Comparison of ENCODE assay signal across 13 mouse cellular contexts in the genomic region with DNA sequence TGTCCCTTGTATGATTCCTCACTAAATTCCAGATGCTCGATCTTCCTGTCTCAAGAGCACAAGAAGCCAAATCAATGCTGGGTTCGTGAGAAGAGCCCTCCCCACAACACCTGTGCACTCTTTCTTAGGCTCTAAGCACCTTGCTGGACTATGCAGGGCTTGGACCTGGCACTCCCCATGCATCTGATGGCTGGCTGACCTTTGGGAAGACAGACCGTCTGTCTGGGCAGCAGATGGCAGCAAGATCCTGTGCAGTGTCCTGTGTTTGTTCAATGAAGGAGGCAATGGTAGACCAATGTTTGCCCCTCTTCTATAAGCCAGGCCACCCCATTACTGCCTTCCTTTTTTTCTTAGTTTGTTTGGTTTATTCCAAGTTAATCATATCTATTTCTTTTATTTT. TPM values are rescaled to one million over a fixed set of nuclear protein-coding genes. Genes with fewer than 3 reads are reported as not detected.
DNase-seq lines count a peak whose midpoint lies in the region; ATAC-seq and TF ChIP-seq lines count a peak whose summit lies in the region.
"Had no signal": no experiment of that assay in that cellular context is flagged by ENCODE, and none has a peak within 500 bp of the region (broad histone marks: within the 10 kb centered on the region; RNA-seq: fewer than 3 reads in every experiment).

No protein-coding gene starts in this region.

- TF ChIP-seq POLR2A in bone marrow macrophage, adult 2 months (IDR thresholded peaks at IDR 0.05; ENCODE audit: borderline replicate concordance, low read depth, low read length), result no peak

- H3K36me3 ChIP-seq in liver, postnatal 0 days (replicated peaks; ENCODE audit: insufficient read depth, low read length), result no peaks in the 10 kb centered on the region
- no peaks in the 10 kb centered on the region for H3K36me3 ChIP-seq in liver, embryonic 11.5 days (ENCODE audit: control insufficient read depth, insufficient read depth, low read length)
- H3K36me3 ChIP-seq in hindbrain, embryonic 16.5 days (ENCODE audit: control insufficient read depth, insufficient read depth, low read length), result no peaks in the 10 kb centered on the region
- H3K36me3 ChIP-seq: forebrain, embryonic 15.5 days; lung, embryonic 15.5 days had no signal

- WGBS in liver, postnatal 0 days (ENCODE audit: insufficient replicate concordance), result 58% methylated on average over 3 of the region's 3 CpGs
- 68% methylated on average over 3 of the region's 3 CpGs for WGBS in liver, embryonic 11.5 days
- WGBS in hindbrain, embryonic 16.5 days, result 63% methylated on average over 3 of the region's 3 CpGs

- no peak for ATAC-seq in liver, postnatal 0 days
- no peak for ATAC-seq in liver, embryonic 11.5 days (replicated peaks; ENCODE audit: low FRiP score)
- peak; percentile 21; the same call in 1 of the 2 replicates for ATAC-seq in granulocyte monocyte progenitor cell, adult 5-6 weeks (replicated peaks; ENCODE audit: poor library complexity, severe bottlenecking)
- no peak for ATAC-seq in hindbrain, embryonic 16.5 days
- ATAC-seq: forebrain, embryonic 15.5 days; Patski had no signal

- H3K4me3 ChIP-seq in gastrocnemius, adult 2 months, result no peak overlapping the region
- no peak overlapping the region for H3K4me3 ChIP-seq in liver, postnatal 0 days (ENCODE audit: low read depth, low read length)
- H3K4me3 ChIP-seq in liver, embryonic 11.5 days (ENCODE audit: low read depth, low read length), result no peak overlapping the region
- H3K4me3 ChIP-seq in bone marrow macrophage, adult 2 months (ENCODE audit: insufficient read depth, low read length), result no peak overlapping the region
- H3K4me3 ChIP-seq in hindbrain, embryonic 16.5 days (ENCODE audit: low read length), result no peak overlapping the region
- H3K4me3 ChIP-seq: forebrain, embryonic 15.5 days; lung, embryonic 15.5 days had no signal

- H3K4me1 ChIP-seq in liver, postnatal 0 days (ENCODE audit: insufficient read depth), result peaks cover 2% of the 10 kb centered on the region; the same call in 1 of the 2 replicates
- H3K4me1 ChIP-seq in liver, embryonic 11.5 days (replicated peaks; ENCODE audit: control insufficient read depth, insufficient read depth, low read length), result no peaks in the 10 kb centered on the region
- peaks cover 11% of the 10 kb centered on the region for H3K4me1 ChIP-seq in bone marrow macrophage, adult 2 months (ENCODE audit: control insufficient read depth, insufficient read depth, low read length)
- H3K4me1 ChIP-seq in hindbrain, embryonic 16.5 days (ENCODE audit: control insufficient read depth, insufficient read depth, low read depth, low read length), result no peaks in the 10 kb centered on the region
- H3K4me1 ChIP-seq: lung, embryonic 15.5 days had no signal

- no peak for TF ChIP-seq EP300 in liver, postnatal 0 days (IDR thresholded peaks at IDR 0.05; ENCODE audit: low read depth)

- no peaks in the 10 kb centered on the region for H3K9me3 ChIP-seq in liver, postnatal 0 days (ENCODE audit: low read length)
- no peaks in the 10 kb centered on the region for H3K9me3 ChIP-seq in liver, embryonic 11.5 days (ENCODE audit: control insufficient read depth, low read length)
- H3K9me3 ChIP-seq in hindbrain, embryonic 16.5 days (ENCODE audit: control insufficient read depth, low read length), result no peaks in the 10 kb centered on the region
- H3K9me3 ChIP-seq: forebrain, embryonic 15.5 days; lung, embryonic 15.5 days had no signal

- H3K9ac ChIP-seq in liver, postnatal 0 days (replicated peaks), result no peak overlapping the region
- no peak overlapping the region for H3K9ac ChIP-seq in liver, embryonic 11.5 days (ENCODE audit: low read depth, low read length)
- no peak overlapping the region for H3K9ac ChIP-seq in hindbrain, embryonic 16.5 days (ENCODE audit: low read depth, low read length)
- H3K9ac ChIP-seq: forebrain, embryonic 15.5 days; lung, embryonic 15.5 days had no signal

- no peak overlapping the region for H3K4me2 ChIP-seq in liver, postnatal 0 days (ENCODE audit: low read depth, low read length)
- H3K4me2 ChIP-seq in liver, embryonic 11.5 days, result no peak overlapping the region
- no peak overlapping the region for H3K4me2 ChIP-seq in hindbrain, embryonic 16.5 days (ENCODE audit: low read length)
- H3K4me2 ChIP-seq: forebrain, embryonic 15.5 days; lung, embryonic 15.5 days had no signal

- TF ChIP-seq CTCF in gastrocnemius, adult 2 months (IDR thresholded peaks at IDR 0.05), result peak; percentile 8; the same call in 1 of the 2 replicates
- peak; percentile 58 for TF ChIP-seq CTCF in liver, postnatal 0 days (IDR thresholded peaks at IDR 0.05; ENCODE audit: low read depth)
- TF ChIP-seq CTCF in bone marrow macrophage, adult 2 months (IDR thresholded peaks at IDR 0.05; ENCODE audit: low read depth, low read length), result peak; percentile 47

- no peak overlapping the region for H3K27ac ChIP-seq in gastrocnemius, adult 2 months
- H3K27ac ChIP-seq in liver, postnatal 0 days (ENCODE audit: low read depth), result no peak overlapping the region
- no peak overlapping the region for H3K27ac ChIP-seq in liver, embryonic 11.5 days (ENCODE audit: low read depth, low read length)
- H3K27ac ChIP-seq in bone marrow macrophage, adult 2 months (ENCODE audit: insufficient read depth, low read depth, low read length), result no peak overlapping the region
- H3K27ac ChIP-seq in hindbrain, embryonic 16.5 days (ENCODE audit: low read depth, low read length), result no peak overlapping the region
- H3K27ac ChIP-seq: forebrain, embryonic 15.5 days; lung, embryonic 15.5 days had no signal

- intact Hi-C loops in gastrocnemius, adult 2 months (cut with DNase I), result no loop called here
- intact Hi-C loops in gastrocnemius, postnatal 36 days (cut with DNase I), result no loop called here

- no peak for DNase-seq in gastrocnemius, adult 2 months
- no peak for DNase-seq in gastrocnemius, postnatal 36 days
- no peak for DNase-seq in liver, postnatal 0 days
- DNase-seq in liver, embryonic 11.5 days (ENCODE audit: low spot score), result no peak
- DNase-seq in frontal cortex, postnatal 36 days (ENCODE audit: low spot score in 2 of 2), result no peak
- DNase-seq: adrenal gland, adult 8-10 months; thymus, adult 18-20 months had no signal

- H3K27me3 ChIP-seq in liver, postnatal 0 days (ENCODE audit: insufficient read depth, low read length), result no peaks in the 10 kb centered on the region
- no peaks in the 10 kb centered on the region for H3K27me3 ChIP-seq in liver, embryonic 11.5 days (replicated peaks; ENCODE audit: control insufficient read depth, insufficient read depth, low read length)
- no peaks in the 10 kb centered on the region for H3K27me3 ChIP-seq in hindbrain, embryonic 16.5 days (replicated peaks; ENCODE audit: control insufficient read depth, insufficient read depth, low read length)
- H3K27me3 ChIP-seq: forebrain, embryonic 15.5 days; lung, embryonic 15.5 days had no signal

RNA-seq across cellular contexts. Expression of a gene that starts 32.7 kb away (rescaled TPM):
- total RNA-seq in gastrocnemius, adult 2 months (2021), result 1 to 10 TPM; 2.3 to 2.4 TPM
- 1 to 10 TPM; 2.3 to 2.7 TPM for total RNA-seq in gastrocnemius, postnatal 36 days (2021)
- polyA plus RNA-seq in liver, postnatal 0 days (2015; fragmentation: Nextera tagmentation; extraction: Ambion mirVana), result 7.7 and 11.3 TPM in 2 replicates
- 9.1 and 12.0 TPM in 2 replicates for polyA plus RNA-seq in liver, embryonic 11.5 days (2014; fragmentation: Nextera tagmentation; extraction: Ambion mirVana)
- polyA plus RNA-seq in bone marrow macrophage, adult 2 months (2012; ENCODE audit: insufficient read depth, insufficient read length, missing spikeins), result 171 and 182 TPM in 2 replicates
- total RNA-seq in granulocyte monocyte progenitor cell, adult 5-6 weeks (2014; fragmentation: Nextera tagmentation), result 110 and 134 TPM in 2 replicates
- total RNA-seq in granulocyte monocyte progenitor cell, adult 5-6 weeks (2017), result 18.7 and 22.9 TPM in 2 replicates
- 0.86 and 2.1 TPM in 2 replicates for polyA plus RNA-seq in hindbrain, embryonic 16.5 days (2015; fragmentation: Nextera tagmentation; extraction: Ambion mirVana)
- polyA plus RNA-seq: Patski had no signal

Comparison
In these comparisons a context has a peak if more than half of its experiments do, and no peak if none do; other contexts are left out.
1. CTCF ChIP-seq: peak in every context shown above with its lines; median percentile 58 in liver, postnatal 0 days; 47 in bone marrow macrophage, adult 2 months; 8 in gastrocnemius, adult 2 months.
2. RNA of a gene that starts 32.7 kb away (polyA plus RNA-seq): 171 to 182 TPM in bone marrow macrophage, adult 2 months; 9.1 to 12.0 TPM in liver, embryonic 11.5 days, 7.7 to 11.3 TPM in liver, postnatal 0 days and 0.86 to 2.1 TPM in hindbrain, embryonic 16.5 days; every median in the first group is over 10 times any median in the second.